Mouse (Mus musculus) left cerebral cortex, adult 18-20 months (tissue): ENCODE measurements around the gene Rpl35. TPM values are rescaled to one million over a fixed set of nuclear protein-coding genes. Genes with fewer than 3 reads are reported as not detected.
"Not testable (repeated sequence)": the region's sequence is repeated elsewhere in the genome, so short reads cannot be mapped to it uniquely, and the experiment has no call there.

Source experiments
- DNase-seq, 2 experiments: peaks; one replicate each; pipeline ENCODE4 v3.0.0; 2021 to 2022; ENCODE audit warnings: low spot score in 2 of 2, mixed read lengths in 1 of 2
- long read RNA-seq, 2 experiments: library from polyadenylated mRNA; stranded (forward); transcript quantifications; one replicate each; pipeline ENCODE4 v2.0.0; 2021
- total RNA-seq, 2 experiments: library from RNA; stranded (reverse); gene quantifications; 2 replicates each; pipeline ENCODE4 v1.2.3; 2021

Gene Rpl35
- total RNA-seq: 100 to 1,000 TPM; 265 to 280 TPM
- long read RNA-seq, experiment 1, transcript Rpl35-201 (4 exons, 946 nt): major isoform, 204 of 206 reads
- long read RNA-seq, experiment 1, partial matches to known transcripts: 0 of 206 reads
- long read RNA-seq, experiment 1, other reads (novel, unspliced or antisense): 1 of 206 reads
- long read RNA-seq, experiment 2, transcript Rpl35-201 (4 exons, 946 nt): major isoform, 187 of 190 reads
- long read RNA-seq, experiment 2, partial matches to known transcripts: 0 of 190 reads
- long read RNA-seq, experiment 2, other reads (novel, unspliced or antisense): 1 of 190 reads

DNA sequence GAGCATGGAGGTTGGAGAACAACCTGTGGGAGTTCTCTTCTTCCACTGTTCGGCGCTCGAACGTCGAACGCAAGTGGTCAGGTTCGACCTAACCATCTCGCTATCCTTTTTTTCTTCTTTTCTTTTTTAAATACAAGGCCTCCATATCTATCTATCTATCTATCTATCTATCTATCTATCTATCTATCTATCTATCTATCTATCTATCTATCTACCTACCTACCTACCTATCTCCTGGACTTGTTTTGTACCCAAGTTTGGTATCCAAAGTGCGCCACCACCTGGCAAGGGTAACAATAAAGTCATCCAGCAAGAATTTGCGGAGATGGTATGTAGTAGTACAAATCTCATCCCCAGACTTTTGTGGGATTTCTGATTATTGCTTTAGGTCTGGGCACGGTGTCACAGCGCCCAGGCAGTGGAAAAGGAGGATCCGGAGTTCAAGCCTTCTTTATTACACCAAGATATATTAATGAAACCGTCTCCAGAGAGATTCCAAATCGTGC is at the start of gene Rpl35:
Gene Rpl35 (minus strand): TSS at position 51 of the 506 bp plus-strand sequence.
- DNase-seq: peak; percentile 36 to 42

DNA sequence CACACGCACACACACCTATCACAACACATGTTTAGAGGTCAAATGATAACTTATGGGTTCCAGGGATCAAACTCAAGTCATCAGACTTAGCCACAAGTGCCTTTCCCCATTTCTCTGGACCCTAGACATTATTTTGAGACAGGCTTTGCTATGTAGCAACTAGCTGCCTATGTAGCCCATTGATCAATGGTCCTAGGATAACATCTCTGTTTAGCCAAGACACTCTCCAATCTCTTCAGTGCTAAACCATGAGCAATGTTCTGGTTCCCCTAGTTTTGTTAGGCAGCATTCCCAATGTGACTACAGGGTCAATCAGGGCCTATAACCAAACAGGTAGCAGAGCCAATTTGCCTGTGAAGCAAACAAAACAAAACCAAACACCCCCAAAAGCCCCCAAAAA is 43.1 kb upstream of the Rpl35 start:
- no peak for DNase-seq

DNA sequence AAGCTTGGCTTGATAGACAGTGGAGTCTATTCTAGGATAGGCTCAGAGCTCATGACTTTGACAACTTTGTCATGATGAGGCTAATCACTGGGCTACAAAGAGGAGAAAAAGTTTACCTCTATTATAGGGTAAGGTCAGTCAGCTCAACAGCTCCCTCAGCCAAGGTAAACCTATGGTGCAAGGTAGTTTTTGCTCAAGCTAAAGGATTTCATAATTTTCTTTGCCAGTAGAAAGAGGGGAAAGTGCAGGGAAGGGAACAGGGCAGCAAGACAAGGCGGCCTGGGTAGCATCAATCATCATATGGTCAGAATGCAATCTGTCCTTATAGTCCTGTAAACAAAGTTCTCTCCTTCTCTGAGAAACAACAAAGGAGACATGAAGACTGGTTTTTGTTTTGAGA is 34.8 kb upstream of the Rpl35 start:
- DNase-seq: no peak

DNA sequence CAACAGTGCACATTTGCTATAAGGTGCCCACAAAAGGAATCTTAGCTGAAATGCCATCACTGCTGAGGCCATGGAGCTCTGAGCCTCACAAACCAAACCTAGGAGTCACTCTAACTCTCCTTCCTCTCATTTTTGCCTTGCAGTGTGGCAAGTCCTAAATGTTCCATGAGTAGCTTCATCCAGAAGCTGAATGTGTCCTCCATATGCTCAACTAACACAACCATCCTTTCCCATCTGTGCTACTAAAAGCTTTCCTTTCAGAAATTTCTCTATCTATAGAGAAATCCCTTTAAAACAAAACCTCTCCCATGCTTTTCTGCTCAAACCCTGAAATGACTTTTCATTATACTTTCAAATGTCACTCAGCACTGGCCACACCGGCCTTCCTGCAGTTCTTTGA is 26.2 kb upstream of the Rpl35 start:
- DNase-seq: no peak

DNA sequence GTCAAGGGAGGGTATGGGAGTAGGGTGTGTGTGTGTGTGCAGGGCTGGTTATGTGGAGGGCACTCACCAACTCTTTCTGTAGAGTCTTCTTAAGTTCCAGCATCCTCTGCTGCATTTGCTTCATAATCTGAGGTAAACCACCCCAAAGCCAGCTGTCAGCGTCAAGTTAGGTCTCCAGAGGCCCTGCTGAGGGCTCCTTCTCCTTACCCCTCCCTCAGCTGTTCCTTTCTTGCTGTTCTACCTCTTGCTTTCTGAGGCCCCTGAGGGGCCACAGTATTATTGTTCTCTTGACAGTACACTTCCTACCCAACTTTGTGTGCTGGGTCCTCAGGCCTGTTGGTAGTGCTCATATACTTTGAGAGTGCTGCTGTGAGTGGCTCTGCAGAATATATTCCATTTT is 14.6 kb upstream of the Rpl35 start:
- DNase-seq: no peak

DNA sequence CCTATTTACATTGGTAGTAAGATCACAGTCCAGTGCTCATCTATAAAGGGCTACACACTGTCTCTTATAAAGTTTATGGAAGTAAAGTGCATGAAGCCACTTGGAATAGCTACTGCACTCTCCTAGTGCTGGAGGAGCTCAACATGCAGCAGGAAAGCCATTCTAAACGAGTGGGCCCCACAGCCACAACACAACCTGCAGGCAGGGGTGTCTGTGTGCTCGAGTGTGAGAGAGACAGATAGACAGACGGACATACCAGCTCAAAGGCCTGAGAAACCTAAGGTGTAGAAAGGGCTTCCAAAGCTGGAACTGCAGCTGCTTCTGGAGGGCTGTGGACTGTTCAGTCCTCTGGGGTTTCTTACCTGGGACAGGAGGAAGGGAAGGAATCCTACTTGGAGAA is 11.2 kb upstream of the Rpl35 start:
- no peak for DNase-seq

DNA sequence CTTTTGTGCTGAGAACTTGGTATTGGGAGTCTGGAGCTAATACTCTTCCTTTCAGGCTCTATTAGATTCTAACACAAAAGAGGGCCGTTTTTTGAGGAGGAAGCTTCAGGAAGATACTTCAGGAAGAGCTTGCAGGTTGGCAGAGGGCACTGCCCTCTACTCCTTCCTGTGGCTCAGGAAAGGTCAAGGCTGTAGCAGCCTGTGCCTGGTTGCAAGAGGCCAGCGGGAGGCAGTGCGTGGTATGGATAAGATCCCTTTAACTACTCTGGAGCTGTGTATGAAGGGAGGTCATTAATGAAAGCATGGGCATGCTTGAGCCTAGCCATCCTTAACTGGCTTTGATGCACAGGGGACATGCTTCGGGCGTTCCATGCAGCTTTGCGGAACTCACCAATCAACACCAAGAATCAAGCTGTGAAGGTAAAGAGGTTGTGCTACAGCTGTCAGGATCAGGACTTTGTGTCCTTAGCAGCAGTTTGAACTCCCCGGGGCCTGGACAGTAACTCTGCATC is 7.4 kb upstream of the Rpl35 start:
- DNase-seq: no peak

DNA sequence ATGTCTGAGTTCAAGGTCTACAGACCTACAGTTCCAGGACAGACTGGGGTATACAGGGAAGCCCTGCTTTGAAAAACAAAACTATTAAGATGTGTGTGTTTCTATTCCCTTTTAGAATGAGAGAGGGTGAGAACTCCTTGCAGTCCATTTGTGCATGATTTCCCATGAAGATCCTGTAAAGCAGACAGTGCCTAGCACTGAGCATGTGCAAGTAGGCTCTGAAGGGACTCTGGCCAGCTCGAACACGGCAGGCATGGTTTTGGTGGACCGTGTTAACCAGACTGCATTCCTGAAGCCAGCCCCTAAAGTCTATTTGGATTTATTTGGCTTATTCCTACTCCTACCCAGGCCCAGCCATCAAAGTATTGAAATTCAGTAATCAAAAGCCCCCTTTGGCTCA is 6.5 kb upstream of the Rpl35 start:
- no peak for DNase-seq

DNA sequence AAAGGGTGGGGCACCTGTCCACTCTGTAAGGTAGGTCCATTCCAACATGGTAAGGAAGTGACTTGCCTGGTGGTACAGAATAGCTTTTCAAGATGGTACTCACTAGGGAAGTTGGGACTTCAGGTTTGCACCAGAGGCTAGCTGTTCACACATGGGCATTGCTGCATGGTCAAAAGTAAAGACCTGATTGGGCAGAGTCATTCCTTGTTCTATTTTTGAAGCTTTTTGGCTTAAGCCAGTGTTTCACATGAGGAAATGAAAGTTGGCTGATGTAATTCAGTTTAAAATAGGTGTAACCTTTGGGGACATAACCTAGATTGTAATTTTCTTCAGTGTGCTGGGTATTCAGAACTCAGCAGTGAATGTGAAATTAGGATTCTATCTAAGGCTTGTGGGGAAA is 5.8 kb upstream of the Rpl35 start:
- DNase-seq: no peak

DNA sequence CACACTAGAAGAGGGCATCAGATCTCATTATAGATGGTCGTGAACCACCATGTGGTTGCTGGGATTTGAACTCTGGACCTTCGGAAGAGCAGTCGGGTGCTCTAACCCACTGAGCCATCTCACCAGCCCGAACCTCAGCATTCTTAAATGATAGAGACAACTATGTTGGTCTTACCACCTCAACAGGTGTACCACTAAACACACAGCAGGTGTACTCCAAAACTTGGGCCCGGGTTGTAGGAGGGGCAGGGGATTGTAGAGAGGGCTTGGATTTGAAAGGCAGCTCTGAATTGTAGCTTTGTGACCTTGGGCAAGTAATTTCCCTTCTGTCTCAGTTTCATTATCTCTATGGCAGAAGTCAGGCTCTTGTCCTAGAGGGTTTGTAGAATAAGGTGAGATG is 4.7 kb upstream of the Rpl35 start:
- not testable (repeated sequence) for DNase-seq

DNA sequence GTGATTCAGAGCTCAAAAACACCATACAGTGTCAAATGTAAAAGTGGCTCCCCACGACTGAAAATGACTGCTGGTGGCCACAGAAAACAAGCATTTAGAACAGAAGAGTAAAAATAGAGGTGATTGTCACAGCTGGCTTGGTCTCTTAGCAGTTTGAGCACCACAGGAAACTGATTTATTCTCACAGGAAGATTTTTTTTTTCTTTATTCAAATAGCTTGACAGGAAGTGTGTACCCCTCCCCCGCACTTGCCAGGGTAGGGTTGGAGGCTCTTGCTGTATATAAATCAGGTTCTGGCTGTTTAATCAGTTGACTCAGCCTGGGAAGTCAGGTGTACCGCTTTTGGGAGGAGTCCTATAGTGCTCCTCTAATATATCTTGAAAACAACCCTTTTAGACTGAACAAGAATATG is 3.5 kb upstream of the Rpl35 start:
- peak; percentile 30 to 53 for DNase-seq

DNA sequence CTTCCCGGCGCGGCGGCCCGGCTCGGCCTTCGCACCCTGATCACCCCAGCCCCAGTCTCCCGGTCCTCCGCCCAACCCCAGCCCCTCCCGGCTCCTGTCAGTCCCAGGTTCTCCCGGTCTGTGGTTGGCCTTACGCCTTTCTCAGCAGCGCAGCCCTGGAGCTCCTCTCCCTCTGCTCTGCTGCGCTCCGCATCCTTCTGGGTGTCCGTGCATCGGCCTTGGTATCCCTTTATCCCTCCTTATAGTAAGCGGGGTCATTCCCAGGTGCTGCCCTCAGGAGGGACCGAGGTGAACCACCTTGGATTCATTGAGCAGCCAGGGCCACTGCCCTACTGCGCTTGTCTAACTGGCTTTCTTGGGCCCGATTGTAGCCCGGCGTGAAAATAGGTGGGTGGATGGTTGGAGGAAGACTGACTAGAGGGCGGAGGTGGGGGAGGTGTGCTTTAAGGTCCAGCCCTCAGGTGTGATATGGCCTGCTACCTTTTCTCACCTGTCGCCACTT is 3.0 kb upstream of the Rpl35 start:
- no peak for DNase-seq

DNA sequence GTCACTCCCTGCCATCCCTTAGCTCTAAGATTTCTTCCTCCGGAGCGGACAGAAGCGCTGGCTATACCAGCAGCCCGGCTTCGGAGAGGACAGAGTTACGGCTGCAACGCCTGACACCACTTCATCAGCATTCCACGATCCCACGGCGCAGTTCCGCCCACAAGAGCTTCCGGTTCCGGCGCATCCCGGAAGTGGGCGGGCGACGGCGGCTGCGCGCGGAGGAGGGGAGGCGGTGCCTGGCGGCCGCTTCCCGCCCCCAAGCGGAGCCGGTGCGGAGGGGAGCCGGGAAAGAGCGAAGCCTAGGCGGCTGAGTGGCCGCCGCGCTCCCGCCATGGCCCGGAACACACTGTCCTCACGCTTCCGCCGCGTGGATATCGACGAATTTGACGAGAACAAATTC is 2.4 kb upstream of the Rpl35 start:
- DNase-seq: peak; percentile 94 to 96

DNA sequence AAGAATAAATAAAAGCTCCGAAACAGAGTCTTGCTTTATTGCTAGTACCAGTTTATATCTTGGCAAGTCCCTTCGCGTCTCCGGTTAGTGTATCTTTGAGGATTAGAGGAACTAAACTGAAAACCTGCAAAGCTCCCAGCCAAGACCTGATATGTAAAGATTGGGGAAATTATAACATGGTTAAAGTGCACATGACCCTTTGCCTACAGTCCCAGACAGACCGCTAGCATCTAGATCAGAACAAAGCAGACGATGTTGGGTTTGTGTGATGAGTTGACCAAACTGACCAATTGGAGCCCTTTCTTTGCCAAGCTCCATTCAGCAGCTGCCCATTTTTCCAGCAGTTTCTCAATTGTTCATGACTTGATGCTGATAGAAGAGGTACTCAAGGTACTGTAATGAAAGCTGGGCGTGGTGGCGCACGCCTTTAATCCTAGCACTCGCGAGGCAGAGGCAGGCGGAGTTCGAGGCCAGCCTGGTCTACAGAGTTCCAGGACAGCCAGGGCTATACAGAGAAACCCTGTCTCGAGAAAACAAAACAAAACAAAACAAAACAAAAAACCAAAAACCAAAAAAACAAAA is 816 bp upstream of the Rpl35 start:
- DNase-seq: no peak

DNA sequence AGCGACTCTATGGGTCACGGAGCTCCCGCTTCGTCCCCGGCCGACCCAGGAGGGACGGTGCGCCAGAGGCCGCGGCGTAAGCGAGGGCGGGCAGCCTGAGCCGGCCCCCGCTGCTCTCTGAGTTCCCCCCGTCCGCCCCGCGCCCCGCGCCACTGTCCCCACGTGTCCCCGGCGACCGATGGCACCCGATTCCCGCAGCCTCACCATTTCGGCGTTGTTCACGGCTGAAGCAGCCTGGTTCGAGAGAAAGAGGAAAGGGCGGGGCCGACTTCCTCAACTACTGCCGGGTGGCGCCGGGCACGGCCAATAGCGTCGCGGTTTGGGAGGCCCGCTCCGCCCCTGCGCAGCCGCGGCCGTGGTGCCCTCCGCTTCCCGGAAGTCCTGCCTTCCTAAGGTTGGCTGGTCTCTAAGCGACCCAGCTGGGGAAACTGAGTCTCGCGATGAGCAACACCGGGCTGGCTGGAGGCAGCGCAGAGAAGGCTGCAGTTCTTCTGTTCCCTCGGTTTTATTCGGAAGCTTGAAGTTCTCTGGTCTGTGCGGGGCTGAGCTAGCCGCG is 466 bp downstream of the Rpl35 start, which contains the start of gene Arpc5l:
Gene Arpc5l (plus strand): TSS at position 469 of the 556 bp plus-strand sequence.
- peak; percentile 90 to 94 for DNase-seq

DNA sequence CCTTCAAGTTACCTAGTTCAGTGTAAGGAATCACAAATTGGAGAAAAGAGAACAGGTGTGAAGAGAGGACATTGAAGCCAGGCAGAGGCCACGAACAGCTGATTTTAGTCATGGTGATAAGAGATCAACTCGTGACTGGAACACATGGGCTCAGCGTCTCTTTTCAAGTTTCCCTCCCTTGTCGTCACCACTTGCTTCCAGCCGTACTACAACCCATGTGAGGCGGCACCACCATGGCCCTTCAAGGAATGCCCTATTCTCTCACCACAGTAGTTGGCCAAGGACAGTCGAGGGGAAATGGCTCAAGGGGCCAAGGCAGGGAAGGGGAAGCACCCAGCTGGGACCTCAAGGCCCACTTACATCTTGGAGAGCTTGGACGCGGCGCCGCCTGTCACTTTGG is 1.1 kb downstream of the Rpl35 start:
- DNase-seq: no peak

DNA sequence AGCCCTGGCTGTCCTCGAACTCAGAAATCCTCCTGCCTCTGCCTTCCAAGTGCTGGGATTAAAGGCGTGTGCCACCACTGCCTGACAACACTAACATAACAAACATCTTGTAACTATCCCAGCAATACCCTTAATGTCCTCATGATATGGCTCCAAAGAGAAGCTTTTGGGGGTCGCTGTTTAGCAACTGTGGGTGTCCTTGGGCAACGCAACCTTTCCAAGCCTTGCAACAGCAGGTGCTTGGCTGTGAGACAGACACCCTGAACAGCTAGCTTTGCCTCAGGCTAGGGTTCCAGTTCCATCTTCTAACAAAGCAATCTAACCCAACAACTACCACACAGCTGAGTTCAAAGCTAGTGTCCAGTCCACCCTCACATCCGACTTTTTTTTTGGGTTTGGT is 1.9 kb downstream of the Rpl35 start:
- no peak for DNase-seq

DNA sequence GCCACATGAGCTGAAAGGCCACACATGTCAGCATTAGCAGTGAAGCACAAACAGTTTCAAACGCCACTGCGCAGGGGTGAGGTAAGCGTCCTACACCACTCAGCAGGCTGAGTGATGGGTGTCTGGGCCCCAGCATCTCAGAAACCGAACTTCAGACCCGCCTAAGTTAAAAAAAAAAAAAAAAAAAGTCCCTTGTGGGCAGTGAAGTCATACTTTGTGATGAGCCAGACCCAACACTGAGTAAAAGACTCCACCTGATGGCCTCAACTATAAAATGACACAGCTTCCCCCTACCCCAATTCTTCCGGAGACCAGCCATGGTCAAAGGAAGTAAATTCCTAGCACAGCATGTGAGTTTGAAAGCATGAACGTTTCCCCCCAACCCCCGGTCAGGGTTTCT is 2.3 kb downstream of the Rpl35 start:
- no peak for DNase-seq

DNA sequence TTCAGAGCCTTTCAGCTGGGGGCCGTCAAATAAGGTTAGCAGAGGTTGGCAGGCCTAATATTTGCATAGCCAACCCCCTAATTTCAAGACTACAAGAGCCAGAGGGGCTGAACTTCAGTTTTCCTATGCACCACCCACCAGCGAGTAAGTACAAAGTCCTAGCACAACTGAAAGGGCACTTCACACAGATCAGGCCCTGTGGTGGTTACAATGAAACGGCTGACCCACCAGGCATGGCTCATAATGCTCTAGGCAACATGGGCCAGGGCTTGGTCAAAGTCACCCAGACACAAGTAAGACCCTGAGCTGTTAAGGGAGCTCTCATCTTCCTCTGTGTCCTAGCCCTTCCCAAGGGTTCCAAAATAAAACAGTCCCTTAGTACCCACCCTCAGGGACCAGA is 3.6 kb downstream of the Rpl35 start:
- DNase-seq: no peak

DNA sequence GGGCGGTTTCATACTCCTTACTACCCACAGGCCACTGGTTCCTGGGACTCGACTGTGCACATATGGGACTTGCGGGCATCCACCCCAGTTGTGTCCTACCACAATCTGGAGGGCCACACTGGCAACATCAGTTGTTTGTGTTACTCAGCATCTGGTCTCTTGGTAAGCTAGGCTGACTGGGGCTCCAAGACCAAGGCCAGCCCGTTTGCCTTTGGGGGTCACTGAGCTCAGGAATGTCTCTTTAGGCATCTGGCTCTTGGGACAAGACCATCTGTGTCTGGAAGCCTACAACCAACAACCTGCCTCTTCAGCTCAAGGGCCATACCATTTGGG is 4.9 kb downstream of the Rpl35 start:
- no peak for DNase-seq

DNA sequence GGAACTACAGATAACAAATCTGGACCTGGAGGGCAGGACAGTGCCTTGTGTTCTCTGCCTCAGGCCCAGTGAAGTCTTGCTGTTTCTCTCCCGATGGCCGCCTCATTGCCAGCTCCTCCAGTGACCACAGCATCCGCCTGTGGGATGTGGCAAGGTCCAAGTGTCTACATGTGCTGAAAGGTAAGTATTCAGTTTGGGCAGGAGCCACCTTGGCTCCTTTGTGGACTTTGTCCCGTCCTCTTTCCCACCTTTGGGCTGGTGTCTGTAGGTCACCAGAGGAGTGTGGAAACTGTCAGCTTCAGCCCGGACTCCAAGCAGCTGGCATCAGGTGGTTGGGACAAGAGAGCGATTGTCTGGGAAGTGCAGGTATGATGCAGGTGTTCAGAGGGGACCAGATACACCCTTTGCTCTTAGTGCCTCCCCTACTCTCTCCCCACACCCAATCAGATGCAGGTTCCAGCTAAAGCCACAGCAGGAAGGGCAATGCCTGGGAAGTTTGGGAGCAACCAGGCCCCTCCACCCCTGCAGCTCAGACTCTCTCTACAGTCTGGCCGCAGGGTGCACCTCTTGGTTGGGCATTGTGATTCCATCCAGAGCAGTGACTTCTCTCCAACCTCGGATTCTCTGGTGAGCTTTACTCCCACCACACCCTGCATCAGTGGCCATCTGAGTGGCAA is 5.4 kb downstream of the Rpl35 start:
- no peak for DNase-seq

DNA sequence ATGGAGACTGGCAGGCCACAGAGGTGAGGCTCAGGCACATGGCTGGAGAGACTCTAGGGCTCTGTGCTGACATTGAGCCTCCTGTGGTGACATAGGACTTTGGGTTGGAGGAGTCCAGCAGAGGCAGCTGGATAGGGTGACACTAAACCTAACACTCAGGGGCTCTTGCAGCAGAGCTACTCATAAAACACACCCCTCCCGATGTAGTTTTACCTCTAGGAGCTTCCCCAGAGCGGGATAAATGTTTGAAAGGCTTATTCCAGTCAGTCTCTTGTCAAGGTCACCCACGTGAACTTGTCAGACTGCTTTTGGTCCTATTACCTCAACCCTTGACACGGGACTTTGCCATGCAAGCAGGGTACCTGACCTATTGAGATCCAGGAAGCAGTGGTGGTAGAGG is 6.0 kb downstream of the Rpl35 start:
- DNase-seq: no peak
